Mouse (Mus musculus) thymus, postnatal 25 days (tissue): Measurements from ENCODE around the gene Duoxa1.

Source experiments
- DNase-seq: peaks from one replicate; pipeline ENCODE4 v3.0.0; 2022

Duoxa1 gene

GRCm38 (mm10) chr2:122327986-122328385 is 14.5 kb upstream of the Duoxa1 start:
- DNase-seq, result no peak

- no peak for DNase-seq
These were observed 11.8 kb upstream of the Duoxa1 start for GRCm38 (mm10) chr2:122325361-122325760.

- DNase-seq, result no peak
These were observed 11.1 kb upstream of the Duoxa1 start for GRCm38 (mm10) chr2:122324586-122324985.

GRCm38 (mm10) chr2:122323960-122324359 is 10.4 kb upstream of the Duoxa1 start:
- no peak for DNase-seq

GRCm38 (mm10) chr2:122317384-122317783 is 3.9 kb upstream of the Duoxa1 start:
- DNase-seq, result no peak

DNA sequence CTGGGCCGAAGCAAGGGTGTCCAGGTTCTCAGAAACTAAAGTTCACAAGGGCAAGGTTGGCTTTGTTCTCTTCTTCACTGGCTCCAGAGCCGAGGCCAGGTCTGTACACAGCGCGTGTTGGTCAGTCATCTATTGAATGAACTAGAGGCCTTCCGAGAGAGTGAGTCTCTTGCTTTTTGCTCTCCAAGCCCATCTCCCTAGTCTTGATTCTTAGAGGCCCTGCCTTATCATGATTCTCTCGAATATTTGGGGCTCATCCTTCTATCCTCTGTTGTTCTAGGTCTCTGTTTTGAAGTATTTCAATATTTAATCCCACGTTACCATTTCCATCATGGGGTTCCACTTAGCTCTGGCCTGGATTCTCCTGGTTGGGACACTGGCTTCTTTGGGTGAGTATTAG is 1.8 kb upstream of the Duoxa1 start, which contains the start of gene Duox1:
Gene Duox1 (plus strand): TSS at position 301 of the 400 bp plus-strand sequence.
- DNase-seq, result no peak

GRCm38 (mm10) chr2:122312722-122313417 is 660 bp downstream of the Duoxa1 start:
- peak; percentile 75 for DNase-seq

DNA sequence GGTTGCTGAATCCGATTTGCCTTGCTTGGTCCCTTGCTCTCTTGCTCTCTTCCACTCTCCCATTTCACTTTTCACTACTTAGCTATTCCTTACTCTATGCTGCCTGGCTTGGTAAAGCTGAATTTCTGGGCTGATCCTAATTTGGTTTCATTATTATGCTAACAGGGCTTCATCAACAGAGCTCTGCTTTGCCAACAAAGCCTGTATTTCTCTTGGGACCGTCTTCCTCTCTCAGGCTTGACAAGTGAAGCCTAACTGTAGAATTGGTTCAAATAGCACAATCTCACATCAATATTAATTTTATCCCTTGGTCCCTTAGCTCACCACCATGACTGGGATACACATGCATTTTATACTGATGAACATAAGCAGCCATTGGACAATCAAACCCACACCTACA is 2.0 kb downstream of the Duoxa1 start:
- DNase-seq, result no peak

DNA sequence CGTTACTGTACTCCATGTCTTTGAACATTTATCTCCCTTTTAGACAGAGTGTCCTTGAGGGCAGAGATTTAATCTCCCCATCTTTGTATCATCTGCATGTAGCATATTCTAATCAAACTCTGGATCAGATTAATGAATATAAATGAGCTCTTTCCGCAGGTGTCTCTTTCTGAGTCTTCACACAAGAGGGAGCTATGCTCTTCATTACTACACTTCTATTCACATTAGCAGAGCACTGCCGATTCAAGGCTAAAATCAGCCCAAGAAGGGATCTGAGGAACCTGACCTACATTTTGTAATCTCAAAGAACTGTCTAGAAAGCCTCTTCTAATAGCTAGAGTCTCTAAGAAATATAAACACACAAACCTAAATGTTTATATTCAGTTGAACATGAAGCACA is 3.9 kb downstream of the Duoxa1 start:
- no peak for DNase-seq

DNA sequence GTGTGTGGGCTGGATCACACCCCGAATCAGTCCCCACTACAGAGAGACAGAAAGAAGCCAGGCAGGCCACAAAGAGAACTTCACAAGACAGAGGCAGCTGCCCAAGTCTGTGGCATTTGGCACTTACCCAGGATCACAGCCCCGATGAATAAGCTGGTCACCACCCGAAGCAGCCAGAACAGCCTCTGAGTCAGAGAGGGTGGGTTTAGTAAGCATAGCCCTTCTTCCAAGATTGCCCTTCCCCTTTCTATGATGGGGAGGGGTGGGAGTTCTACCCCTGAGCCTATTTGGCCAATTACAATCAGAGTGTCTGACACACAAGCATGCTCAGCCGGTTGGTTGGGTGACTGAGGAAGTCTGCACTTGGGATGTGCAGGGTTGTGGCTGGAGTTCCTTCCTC is 7.3 kb downstream of the Duoxa1 start:
- no peak for DNase-seq

DNA sequence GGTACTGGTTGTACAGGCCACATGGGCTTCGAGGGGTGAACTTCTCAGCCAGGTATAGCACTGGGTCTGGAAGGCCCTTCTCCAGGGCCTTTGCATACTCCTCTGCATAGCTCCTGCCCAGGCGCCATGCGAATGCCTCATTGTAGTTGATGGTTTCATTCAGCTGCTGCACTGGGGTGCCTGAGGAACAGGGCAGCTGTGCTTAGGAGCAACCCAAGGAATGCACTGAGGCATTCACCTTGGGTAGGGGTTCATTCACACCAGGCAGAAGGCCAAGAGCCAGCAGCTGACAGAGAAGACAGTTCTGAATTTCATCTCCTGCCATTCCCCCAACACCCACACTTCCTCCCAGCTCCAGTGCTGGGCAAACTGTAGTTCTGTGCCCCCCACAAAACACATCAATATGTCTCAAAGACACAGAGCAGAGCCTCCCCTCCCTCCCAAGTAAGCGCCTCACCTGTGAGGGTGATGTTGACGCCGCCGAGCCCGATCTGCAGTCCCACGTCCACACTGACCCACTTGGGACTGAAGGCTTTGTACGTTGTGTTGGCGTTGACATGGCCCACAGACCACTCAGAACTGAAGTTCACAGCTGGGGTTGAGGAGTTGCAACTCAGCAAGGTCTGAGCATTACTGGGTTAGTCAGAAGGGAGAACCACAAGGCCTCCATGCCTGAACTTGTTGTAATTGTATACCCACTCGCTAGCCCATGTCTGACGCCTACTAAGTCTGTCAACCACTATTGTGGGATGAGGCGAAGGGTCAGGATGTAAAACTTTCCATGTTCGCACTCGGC is 8.2 kb downstream of the Duoxa1 start:
- no peak for DNase-seq

GRCm38 (mm10) chr2:122304544-122304943 is 9.0 kb downstream of the Duoxa1 start:
- DNase-seq, result no peak

DNA sequence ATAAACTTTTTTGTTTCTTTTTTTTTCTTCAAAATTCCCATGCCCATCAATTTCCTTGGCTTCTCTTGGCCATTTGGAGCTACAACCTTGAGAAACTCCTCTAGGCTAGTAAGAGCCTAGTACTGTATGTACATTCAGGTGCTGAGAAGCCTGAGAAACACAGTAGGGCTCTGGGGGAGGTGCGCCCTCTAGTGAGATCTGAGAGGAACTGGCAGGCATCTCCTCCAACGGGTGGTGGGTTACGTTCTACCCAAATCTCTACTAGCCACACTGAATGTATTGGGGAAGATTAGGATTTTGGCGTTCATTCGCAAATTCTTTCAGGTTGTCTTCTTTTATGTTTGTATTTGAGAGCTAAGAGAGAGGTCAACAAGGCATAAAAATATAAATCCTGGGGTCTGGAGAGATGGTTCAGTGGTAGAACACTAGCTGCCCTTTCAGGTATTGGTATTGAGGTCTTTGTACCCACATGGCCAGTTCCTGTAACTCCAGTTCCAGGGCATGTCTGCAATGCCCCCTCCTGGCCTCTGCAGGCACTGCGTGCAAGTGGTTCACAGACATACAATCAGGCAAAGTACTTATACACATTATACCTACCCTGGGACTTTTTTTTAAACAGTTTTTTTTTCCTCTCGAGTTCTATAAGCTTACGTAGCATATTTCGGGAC is 10.8 kb downstream of the Duoxa1 start:
- peak; percentile 79 for DNase-seq

- no peak for DNase-seq
These were observed 11.5 kb downstream of the Duoxa1 start for GRCm38 (mm10) chr2:122301921-122302573.

GRCm38 (mm10) chr2:122301081-122301920 is 12.2 kb downstream of the Duoxa1 start:
- peak; percentile 51 for DNase-seq

GRCm38 (mm10) chr2:122300656-122301020 is 12.9 kb downstream of the Duoxa1 start:
- no peak for DNase-seq

GRCm38 (mm10) chr2:122299911-122300655 is 13.4 kb downstream of the Duoxa1 start:
- no peak for DNase-seq

DNA sequence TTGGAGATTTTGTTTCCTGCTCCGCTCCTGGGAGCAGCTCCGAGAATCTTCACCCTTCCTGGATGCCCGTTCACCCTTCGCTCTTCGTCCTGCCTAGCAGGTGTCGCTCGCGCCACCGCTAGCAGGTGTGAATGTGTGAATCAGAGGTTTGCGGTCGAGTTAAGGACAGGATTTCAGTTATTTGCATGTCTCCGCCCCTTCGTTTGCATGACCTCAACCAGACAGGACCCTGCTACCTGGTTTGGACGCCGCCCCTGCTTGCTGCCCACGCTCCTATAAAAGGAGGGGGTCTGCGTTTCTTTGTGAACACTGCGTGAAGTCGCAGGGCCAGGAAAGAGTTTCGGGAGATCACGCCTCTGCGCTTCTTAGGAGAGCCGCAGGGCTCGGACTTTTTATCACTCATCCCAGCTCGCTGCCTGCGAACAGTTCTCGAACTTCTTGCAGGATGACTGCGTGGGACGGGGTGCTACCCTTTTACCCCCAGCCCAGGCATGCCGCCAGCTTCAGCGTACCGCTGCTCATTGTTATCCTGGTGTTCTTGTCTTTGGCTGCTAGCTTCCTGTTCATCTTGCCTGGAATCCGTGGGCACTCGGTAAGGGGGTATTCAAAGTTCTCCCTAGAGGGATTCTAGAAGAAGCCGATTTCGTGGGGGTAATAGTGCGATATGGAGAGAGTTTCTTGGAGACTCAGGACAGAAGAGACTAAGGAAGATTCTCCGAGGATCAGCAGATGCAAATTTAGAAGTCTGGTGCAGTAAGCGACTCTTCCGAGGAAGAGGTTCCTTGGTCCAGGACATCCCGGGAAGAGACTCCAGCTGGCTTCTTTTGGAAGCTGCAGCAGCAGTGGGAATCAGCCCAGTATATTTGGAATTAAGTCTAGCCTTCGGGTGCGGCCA is 14.7 kb downstream of the Duoxa1 start, which contains the start of gene Duoxa2:
Gene Duoxa2 (plus strand): TSS at position 305 of the 895 bp plus-strand sequence.
- peak; percentile 50 for DNase-seq

DNA sequence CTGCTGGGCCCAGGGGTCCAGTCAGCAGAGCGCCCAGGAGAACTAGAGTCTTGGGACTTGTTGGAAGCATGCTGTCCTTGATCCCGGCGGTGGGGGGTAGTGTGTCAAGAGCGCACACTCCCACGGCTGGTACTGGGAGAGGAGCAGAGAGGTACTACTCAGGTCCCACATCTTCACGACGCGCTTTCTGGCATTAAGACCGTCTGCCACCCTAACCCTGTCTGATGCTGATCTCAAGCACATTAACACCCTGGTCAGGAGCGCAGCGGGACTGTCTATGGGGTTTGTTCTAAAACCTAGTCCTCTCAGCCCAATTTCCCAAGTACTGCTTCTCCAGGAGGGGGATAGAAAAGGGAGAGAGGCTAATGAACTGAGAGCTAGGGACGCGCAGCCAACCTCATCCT is 15.4 kb downstream of the Duoxa1 start, which contains the start of gene Duox2:
Gene Duox2 (minus strand): TSS at position 354 of the 404 bp plus-strand sequence.
- DNase-seq, result no peak
